Mouse (Mus musculus) NIH3T3 (cell line): ENCODE results near the gene Rcsd1.

Experiments
- DNase-seq: peaks from one replicate; pipeline ENCODE4 v3.0.0-alpha.2; 2012; ENCODE audit warnings: low read depth

Gene Rcsd1

DNA sequence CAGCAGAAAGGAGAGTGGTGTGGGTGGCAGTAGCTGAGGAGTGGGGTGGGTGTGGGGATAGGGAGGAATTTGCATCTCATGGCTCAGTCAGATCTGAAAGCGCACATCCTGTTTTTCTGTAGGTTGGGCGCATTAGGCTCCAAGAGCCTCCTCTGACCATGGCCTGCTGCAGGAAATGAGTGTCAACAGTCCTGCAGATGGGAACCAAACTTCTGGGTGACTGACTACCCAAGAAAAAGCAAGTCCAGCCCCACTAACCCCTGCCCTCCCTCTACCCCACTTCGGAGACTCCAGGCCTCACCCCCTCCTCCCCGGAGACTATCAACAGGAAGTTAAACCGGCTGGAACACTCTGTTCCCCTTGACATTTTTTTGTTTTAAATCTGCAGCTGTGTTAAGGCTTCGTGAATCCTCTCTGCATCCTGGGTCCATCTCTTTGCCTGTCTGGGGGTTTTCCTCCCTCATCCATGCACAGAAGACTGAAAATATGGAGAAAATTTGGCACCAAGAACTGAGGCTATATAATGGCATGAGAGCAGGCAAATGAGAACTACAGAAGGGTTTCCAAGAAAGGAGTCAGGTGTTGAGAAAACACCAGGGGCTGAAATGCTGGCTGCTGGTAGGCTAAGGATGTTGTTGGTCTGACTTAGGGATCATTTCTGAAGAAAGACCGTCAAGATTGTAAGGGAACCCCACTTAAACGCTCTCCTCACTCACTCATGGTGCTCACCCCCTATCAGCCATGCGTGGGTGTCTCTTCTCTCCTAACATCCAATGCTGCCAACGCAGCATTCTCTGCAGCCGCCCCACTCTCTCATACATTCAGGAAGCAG is 8.4 kb upstream of the Rcsd1 start:
- DNase-seq, result no peak

DNA sequence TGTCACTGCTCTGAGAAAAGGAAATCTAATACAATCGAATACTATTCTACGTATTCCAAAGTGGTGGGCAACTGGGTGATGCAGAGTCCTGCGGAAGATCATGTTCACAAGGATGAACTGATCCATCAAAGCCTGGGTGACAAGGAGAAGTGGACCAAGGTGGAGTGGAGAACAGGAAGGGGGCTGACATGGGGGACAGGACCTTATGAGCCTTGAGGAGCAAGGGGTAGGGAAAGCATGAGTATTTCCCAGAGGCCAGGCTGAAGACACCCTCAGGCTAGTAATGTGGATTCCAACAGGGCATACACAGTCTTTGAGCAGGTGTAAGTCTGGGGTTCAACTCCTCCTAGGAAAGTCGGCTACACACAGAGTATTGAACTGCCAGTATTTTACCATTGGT is 6.9 kb upstream of the Rcsd1 start:
- no peak for DNase-seq

DNA sequence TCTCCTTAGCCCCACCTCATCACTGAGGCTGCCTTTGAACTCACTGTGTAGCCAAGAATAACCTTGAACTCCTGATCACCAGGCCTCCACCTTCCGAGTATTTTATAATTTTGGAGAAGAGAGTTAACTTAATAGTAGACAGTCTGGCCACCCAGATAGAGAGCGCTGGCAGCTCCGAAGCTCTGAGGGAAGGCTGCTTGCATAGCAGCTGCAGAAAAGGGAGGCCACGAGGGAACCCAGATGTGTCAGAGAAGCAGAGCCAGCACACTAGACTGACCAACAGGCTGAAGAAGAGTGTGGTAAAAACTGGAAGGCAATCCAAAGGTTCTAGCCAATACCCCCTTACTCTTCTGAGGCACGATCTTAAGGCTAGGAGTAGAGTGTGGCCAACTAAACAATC is 4.2 kb upstream of the Rcsd1 start:
- no peak for DNase-seq

DNA sequence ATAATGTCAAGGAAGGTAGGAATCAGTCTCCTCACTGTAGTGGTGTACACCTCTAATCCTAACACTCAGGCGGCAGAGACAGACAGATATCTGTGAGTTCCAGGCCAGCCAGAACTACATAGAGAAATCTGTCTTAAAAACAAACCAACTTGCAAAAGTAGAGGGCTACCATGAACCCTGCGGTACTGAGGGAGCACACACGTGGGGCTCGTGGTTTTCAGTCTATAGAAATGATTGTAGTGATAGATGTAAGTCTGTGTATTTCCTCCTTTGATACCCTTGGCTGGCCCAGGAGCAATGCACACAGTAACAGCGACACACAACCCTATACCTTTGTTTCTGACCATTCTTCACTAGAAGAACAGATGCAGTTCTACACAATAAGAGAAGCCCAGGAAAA is 2.4 kb upstream of the Rcsd1 start:
- DNase-seq, result no peak

DNA sequence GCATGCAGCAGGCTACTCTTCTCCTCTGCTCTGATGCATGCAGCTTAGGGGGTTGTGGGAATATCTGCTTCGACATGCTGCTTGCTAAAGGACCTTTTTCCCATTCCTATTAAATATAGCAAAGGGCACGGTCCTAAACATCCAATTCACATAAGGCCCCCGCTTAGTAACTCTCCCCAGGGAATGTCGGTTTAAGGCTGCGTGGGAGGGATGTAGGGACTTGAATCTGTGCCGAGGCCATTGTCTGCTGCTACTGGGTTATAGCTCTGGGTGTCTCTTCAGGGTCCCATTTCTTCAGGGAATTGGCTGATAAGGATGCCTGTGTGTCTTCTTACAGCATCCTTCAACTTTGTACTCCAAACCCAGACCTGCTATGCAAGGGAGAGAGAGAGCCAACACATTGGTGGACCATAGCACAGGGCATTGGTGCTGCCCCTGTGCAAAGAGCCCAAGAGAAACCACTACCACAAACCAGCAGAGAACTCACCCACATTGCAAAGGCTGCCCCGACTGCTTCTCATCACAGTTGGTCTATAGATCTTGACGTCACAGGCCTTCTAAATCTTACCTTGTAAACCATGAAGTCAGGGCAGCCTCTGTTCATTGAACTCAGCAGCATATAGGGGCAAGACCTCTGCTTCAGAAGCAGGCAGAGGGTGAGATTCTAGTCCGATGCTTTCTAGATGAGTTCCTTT is 724 bp downstream of the Rcsd1 start:
- DNase-seq, result no peak

DNA sequence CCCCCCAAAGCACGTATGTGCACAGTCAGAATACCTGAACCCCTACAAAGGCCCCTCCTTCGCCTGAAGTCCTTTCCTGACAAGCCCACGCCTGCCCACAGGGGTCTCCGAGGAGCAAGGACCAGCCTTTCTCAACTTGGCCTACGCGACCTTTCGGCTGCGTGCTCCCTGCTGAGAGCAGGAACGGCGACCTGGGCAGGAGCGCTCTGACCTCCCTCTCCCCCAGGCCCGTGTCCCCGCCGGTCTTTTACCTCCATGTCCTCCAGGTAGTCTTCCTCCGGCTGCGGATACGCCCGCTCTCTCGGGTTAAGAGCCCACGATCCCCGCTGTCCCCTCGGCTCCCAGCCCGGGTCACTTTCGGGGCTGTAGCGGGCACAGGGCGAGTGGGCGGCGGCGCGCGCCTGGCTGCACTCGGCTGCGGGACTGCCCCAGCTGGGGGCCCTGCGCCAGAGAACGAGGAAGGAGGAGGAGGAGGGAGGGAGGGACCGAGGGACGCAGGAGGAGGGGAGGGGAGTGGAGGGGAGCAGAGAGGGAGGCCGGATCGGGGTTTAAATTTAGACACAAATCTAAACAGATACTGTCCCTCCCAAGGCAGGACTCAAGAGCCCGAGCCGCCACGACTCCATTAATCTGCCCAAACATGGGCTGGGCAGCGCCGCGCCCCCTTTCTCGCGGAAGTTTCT is 1.8 kb downstream of the Rcsd1 start:
- no peak for DNase-seq

DNA sequence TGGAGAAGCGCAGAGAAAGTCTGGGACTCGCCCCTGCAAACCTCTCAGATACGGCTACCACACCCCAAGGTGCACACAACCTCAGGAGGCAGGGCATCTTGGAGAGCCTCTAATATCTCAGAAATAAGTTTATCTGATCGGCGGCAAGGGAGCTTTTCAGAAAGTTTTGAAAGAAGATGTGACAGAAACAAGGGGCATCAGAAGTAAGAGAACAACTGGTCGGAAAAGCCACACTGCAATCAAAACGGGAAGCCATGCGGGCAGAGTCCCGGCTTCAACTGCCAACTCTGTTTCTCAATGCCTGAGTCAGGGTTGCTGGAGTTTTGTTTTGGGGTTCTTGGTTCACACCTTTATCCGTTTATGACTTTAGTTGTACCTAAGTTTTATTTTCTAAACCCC is 2.3 kb downstream of the Rcsd1 start:
- no peak for DNase-seq

DNA sequence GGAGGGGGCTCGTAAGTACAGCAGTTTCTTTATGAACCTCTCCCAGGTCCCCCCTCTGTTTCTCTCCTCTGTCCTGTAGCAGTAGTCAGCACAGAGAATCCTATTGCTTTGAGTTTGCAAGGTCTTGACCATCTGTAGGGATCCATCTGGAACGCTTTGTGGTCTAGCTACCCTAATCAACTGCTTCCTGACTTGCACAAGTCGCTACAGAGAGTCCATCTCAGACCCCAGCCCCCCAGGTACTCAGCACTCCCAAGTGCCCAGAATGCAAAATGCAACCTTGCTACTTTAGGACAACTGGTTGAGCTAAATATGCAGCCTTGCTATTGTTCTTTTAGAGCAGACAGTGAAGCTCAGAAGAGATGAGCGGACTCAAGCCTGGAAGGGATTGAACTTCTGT is 3.1 kb downstream of the Rcsd1 start:
- no peak for DNase-seq

DNA sequence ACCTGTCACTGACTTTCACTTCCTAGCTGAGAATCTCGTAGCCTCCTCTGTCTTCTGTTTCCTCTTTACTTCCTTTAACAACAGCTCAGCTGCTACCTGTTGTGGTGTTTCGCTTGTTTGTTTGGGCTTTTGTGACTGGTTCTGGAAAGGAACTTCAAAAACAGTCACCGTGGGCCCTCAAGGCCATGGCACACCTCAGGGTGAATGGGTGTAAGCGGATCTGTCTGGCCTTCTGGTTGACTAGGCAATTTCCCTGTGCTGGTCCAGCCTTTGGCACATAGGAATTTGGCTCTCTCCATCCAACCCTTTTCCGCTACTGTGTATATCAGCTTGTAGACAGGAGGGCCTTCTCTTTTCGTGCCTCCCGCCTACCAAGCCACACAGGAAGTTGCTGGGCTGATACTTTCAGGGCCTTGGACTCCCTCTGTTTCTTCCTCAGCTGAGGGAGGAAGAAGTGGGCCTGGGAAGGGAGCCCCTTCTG is 3.6 kb downstream of the Rcsd1 start:
- no peak for DNase-seq

DNA sequence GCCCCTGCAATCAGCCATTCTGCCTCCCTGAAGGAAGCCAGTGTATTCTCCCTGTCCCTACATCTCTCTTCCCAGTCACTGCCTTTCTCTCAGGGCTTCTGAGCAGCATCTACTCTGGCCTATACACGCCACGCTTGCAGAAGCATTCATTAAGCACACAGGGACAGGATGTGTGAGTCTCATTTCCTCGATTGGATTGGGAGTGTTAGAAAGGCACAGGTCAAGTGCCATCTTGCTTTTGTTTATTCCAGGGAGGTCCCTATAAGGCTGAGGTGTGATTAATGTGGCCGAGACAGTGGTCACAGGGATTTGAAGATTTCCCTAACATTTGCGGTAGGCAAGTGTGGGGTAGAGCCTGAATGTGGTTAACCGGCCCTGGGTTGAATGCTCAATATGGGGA is 4.2 kb downstream of the Rcsd1 start:
- DNase-seq, result no peak

DNA sequence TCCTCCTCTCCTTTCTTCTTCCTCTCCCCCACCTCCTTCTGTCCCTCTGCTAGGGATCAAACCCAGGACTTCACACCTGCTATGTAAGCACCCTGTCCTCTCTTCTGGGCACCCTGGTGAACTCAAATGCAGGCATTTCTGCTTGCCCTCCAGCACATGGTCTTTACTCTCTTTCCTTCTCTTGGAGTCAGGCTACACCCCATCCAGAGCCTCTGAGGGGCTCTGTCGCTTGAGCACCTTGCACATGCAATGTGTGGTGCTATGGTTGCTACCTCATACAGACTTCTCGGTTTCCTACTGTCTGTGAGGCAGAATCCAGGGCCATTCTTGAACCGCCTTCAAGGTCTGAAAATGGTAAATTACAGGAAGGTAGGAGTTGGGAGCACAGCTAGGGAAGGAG is 4.7 kb downstream of the Rcsd1 start:
- DNase-seq, result no peak

DNA sequence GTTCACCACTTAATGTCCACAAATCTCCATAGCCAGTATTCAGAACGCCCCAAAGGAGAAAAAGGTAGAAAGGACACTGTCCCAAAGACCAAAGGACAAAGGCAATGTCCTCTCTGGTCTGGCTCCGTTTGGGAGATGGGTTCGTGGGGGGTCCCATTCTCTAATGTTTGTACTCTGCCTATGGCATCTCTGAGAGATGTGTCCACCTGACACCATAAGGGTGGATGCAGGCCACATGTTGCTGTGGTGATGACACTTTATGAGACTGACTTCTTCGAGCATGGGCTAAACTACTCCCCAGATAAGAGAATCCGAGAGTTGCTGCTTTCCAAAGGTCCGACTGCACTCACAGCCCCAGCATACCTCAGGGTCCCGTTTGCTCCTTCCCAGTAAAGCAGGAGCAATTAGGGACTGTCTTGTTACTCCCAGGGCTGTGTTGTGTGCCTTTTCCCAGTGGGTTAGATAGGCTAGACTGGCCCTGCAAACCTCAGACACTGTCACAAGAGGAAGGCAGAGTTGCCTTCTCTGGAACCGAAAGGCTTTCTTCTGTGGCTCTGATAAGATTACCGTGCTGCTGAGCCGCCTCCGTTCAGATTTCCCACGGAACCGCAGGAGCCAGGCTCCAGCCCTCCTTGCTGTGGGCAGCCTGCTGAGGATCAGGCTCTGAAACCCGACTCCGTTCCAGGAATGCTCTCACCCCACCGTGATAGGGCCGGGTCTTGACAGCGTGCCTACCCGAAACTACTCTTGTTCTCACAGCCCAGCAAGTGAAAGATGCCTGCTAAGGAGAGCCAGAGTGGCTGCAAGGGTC is 7.1 kb downstream of the Rcsd1 start:
- DNase-seq, result peak; percentile 26

DNA sequence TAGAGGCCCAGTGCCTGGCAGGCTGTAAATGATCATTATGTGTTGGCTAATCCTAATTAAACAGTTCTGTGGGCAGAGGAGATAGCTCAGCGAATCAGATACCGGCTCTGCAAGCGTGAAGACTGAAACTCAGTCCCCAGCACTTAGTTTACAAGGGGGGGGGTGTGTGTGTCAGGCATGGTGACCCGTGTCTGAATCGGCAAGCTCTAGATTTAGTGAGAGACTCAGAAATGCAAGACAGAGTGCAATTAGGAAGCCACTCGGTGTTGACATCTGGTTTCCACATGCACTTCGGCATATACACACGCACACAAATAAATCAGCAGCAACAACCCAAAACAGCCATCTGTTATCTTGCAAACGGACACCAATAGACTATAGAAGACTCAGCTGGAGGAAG is 8.0 kb downstream of the Rcsd1 start:
- DNase-seq, result no peak

DNA sequence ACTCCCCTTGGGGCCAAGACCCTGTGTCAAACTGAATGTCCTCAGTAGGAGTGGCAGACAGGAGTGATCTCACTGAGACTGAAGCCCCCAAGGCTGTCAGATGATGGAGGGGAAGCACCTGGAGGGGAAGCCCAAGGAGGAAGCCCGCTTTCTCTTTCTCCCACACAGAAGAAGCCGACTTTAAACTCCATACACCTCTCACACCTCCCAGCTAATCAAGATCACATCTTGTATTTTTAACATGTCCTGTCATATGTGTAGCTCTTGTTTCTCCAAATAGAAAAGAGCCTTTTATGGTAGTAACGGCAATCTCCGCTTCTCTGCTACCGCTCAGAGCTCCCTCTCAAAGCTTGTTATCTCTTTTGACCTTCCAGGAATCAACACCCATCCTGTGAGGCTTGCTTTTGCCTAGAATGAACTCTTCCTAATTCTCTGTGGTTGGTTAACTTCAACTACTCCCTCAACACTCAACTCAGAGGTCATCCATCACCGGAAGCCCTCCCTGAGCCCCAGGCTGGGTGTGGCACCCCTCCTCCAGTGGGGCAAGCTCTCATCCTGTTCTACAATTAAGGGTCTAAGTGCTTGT is 8.5 kb downstream of the Rcsd1 start:
- no peak for DNase-seq

DNA sequence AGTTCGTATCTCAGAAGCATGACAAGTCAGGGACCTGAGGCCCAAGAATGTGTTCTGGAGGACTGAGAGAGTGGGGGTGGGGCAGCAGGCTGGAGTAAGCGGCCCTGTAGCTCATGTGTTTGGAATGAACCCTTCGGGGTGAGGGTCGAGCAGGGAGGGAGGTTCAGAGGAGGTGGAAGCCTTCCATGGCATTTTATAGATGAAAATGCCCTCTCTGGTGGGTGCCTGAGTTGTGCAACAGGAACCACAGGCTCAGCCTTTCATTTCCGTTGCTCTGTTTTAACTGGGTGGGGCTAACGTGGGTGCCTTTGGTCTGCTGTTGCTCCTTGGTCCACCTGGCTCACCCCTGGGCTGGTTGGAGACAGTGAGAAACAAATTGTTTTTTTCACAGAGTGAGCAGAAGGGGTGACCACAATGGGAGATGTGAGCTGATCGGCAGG is 9.2 kb downstream of the Rcsd1 start:
- DNase-seq, result no peak

DNA sequence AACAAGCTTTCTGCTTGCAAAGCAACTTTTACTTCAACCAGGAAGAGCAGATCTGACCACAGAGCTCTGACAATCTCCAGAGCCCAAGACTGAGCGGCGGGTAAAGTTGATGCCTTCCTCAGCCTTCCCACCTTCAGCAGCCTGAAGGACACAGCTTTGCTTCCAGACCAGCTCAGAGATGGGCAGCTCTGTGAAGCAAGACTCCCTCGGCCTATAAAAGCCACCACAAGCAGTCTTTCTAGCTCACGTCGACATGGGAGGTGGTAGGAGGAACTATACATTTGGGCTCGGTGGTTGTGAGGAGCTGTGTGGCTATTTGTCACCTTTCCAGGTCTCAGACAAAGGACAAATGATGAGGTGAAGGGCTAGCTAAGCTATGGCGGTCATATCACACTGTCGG is 11.9 kb downstream of the Rcsd1 start:
- no peak for DNase-seq

DNA sequence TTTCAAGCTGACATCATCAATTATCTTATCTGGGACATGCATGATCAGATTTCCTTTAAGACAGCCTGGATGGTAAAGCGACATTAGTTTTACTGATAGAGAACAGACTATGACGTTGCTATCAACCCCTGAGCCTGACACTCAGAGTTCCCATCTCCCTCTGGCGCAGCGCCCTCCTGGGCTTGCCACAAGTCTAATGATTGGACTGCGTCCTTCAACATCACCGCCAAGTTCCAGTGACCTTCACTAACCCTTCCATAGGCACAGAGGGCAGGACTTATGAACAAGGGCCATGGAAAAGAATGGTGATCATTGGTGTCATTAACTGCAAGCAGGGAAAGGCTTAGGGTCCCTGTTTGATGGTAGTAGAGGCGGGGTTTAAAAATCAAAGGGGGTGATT is 12.7 kb downstream of the Rcsd1 start:
- DNase-seq, result no peak

DNA sequence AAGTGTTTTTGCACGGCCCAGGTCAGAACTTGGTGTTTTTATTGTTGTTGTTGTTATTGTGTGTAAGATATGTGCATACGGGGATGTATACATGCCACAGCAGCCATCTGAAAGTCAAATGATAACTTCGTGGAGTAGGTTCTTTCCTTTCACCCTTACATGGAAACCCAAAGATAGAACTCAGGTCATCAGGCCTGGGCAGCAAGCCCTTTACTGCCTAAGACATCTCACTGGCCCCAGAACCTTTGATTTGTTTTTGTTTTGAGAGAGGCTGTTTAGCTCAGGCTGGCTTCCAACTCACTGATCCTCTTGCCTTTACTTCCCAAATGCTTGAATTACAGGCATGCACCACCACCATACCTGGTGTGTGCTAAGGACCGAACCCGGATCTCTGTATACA is 13.5 kb downstream of the Rcsd1 start:
- no peak for DNase-seq

DNA sequence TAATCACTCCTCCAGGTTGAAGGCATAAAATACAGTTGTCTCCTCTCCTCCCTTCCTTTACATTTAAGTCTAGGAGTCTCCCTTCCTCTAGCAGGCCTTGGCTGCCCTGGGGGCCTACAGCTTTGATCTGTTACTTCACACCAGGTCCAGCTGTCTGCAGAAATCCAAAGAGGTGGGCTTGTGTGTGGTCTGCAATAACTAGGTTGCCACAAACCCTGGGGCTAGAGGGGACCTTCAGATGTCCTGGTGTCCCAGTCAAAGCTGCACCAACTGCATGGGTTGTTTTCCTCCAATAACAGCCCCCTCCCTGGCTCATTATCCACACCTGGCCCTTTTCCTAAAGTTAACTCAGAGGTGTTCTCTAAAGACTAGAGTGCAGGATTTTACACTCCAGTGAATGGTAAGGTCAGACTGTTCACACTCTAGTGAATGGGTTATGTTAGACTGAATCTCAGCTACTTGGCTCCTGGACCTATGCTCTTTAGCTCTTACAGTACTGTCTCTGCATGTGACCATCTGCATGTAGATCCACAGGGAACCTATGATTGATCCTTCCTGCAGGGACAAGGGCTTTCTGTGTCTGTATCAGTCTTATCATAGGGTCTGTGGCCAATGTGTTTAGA is 14.1 kb downstream of the Rcsd1 start:
- DNase-seq, result no peak

DNA sequence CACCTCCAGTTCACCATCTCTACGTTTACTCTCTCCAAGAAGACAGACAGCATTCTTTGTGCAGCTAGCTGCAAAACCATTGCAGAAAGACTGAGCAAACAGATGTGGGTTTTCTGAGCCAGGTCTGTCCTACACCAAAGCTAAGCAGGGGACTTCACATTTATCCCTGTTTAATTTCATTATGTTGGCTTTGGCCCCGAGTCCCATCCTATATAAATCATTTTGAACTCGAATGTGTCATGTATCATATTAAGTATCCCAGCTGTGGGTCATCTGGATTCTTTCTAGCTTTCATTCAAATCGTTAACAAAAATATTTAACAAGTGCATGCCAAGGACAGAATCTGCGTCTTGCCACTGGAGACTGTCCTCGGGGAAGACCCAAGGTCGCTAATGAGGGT is 15.7 kb downstream of the Rcsd1 start:
- DNase-seq, result no peak

DNA sequence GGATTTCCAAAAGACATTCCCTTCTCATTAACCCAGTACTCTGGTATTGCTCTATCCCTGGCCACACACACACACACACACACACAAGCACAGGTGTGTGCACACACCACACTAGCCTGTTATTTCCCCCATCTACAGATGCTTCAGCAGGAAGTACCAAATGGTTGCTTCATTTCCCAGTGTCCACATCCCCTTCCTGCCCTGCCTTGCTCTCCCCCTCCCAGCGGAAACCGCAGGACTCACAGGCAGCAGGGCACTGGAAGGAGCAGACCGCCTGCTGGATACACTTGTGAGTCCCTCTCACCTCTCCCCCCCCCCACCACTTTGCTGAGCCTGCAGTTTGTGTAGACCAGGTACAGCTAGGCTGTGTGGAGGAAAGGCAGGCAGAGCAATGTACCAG is 18.0 kb downstream of the Rcsd1 start:
- no peak for DNase-seq
